Comparison of ENCODE assay signal across 10 mouse cellular contexts in the genomic region with DNA sequence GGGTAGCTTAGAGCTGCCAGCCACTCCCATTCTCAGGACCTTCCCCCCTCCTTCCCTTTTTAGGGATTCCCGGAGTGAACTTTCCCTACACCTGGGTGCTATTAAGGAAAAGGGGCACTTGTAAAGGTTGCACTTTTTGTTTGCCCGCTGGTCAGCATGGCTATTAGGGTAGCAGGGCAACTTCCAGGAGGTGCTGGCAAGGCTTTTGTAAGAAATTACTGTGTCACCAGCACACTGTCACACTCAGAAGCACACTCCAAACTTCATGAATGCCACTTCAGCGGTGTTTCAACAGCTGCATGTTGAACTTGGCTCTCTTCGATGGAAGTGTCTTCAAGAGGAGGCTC. TPM values are rescaled to one million over a fixed set of nuclear protein-coding genes. Genes with fewer than 3 reads are reported as not detected.
DNase-seq lines count a peak whose midpoint lies in the region; ATAC-seq and TF ChIP-seq lines count a peak whose summit lies in the region.
"Had no signal": no experiment of that assay in that cellular context is flagged by ENCODE, and none has a peak within 500 bp of the region (broad histone marks: within the 10 kb centered on the region; RNA-seq: fewer than 3 reads in every experiment).

No protein-coding gene starts in this region.

- ATAC-seq in forebrain, embryonic 14.5 days: no peak
- no peak for ATAC-seq in liver, embryonic 14.5 days (ENCODE audit: insufficient read depth)
- no peak for ATAC-seq in neural tube, embryonic 12.5 days (ENCODE audit: low FRiP score, low read depth)

- TF ChIP-seq EP300 in liver, embryonic 14.5 days (IDR thresholded peaks at IDR 0.05; ENCODE audit: low read depth): no peak

- peak; percentile 55 for DNase-seq in kidney, adult 2 months
- DNase-seq in kidney, adult 18-20 months: no peak
- no peak for DNase-seq in forebrain, embryonic 14.5 days (ENCODE audit: low spot score)
- DNase-seq in liver, embryonic 14.5 days (ENCODE audit: low read depth in 3 of 3, low spot score in 3 of 3): no peak
- DNase-seq in left cerebral cortex, postnatal 25 days (ENCODE audit: low spot score in 2 of 2): no peak
- DNase-seq in retina, postnatal 1 day: no peak
- DNase-seq in urinary bladder, postnatal 14 days (ENCODE audit: low spot score): no peak
- DNase-seq: cerebellum, adult 9-11 months; thymus, adult 2 months had no signal

- peak overlapping the region; percentile 91 for H3K4me2 ChIP-seq in forebrain, embryonic 14.5 days (ENCODE audit: low read length)
- peak overlapping the region; percentile 67; the same call in 1 of the 2 replicates for H3K4me2 ChIP-seq in liver, embryonic 14.5 days (ENCODE audit: low read depth)
- H3K4me2 ChIP-seq in neural tube, embryonic 12.5 days (replicated peaks): peak overlapping the region; percentile 95

- no peaks in the 10 kb centered on the region for H3K36me3 ChIP-seq in kidney, adult 2 months (ENCODE audit: control insufficient read depth, insufficient read depth, low read length)
- no peaks in the 10 kb centered on the region for H3K36me3 ChIP-seq in forebrain, embryonic 14.5 days (ENCODE audit: control insufficient read depth, insufficient read depth, low read length)
- H3K36me3 ChIP-seq in liver, embryonic 14.5 days (replicated peaks; ENCODE audit: control insufficient read depth, insufficient read depth, low read depth): no peaks in the 10 kb centered on the region
- no peaks in the 10 kb centered on the region for H3K36me3 ChIP-seq in neural tube, embryonic 12.5 days

- peaks cover 6% of the 10 kb centered on the region; the same call in 1 of the 2 replicates for H3K27me3 ChIP-seq in kidney, adult 2 months (replicated peaks; ENCODE audit: control insufficient read depth, insufficient read depth, low read length)
- H3K27me3 ChIP-seq in forebrain, embryonic 14.5 days (replicated peaks; ENCODE audit: control insufficient read depth, insufficient read depth, low read length): peaks cover 48% of the 10 kb centered on the region
- peaks cover 65% of the 10 kb centered on the region for H3K27me3 ChIP-seq in liver, embryonic 14.5 days (ENCODE audit: control insufficient read depth, insufficient read depth, low read length)
- peaks cover 46% of the 10 kb centered on the region for H3K27me3 ChIP-seq in neural tube, embryonic 12.5 days (replicated peaks)

- intact Hi-C loops in left cerebral cortex, postnatal 25 days (cut with DNase I): no loop called here

- H3K9ac ChIP-seq in forebrain, embryonic 14.5 days (ENCODE audit: low read length): no peak overlapping the region
- no peak overlapping the region for H3K9ac ChIP-seq in liver, embryonic 14.5 days (replicated peaks)
- H3K9ac ChIP-seq in neural tube, embryonic 12.5 days: no peak overlapping the region

- no peak overlapping the region for H3K4me3 ChIP-seq in kidney, adult 2 months (ENCODE audit: insufficient read depth, low read depth, low read length)
- peak overlapping the region; percentile 41 for H3K4me3 ChIP-seq in forebrain, embryonic 14.5 days (ENCODE audit: low read depth, low read length)
- no peak overlapping the region for H3K4me3 ChIP-seq in liver, embryonic 14.5 days (ENCODE audit: insufficient read depth in 1 of 2, low read depth in 2 of 2, low read length in 2 of 2)
- peak overlapping the region; percentile 48 for H3K4me3 ChIP-seq in neural tube, embryonic 12.5 days

- no peak for TF ChIP-seq POLR2A in kidney, adult 2 months (IDR thresholded peaks at IDR 0.05; ENCODE audit: low read depth, low read length)

- H3K9me3 ChIP-seq in forebrain, embryonic 14.5 days (replicated peaks; ENCODE audit: control insufficient read depth, low read length): no peaks in the 10 kb centered on the region
- H3K9me3 ChIP-seq in liver, embryonic 14.5 days (ENCODE audit: control insufficient read depth, low read length): no peaks in the 10 kb centered on the region
- H3K9me3 ChIP-seq in neural tube, embryonic 12.5 days: no peaks in the 10 kb centered on the region

- 7% methylated on average over 4 of the region's 4 CpGs for WGBS in kidney, adult 2 months
- 4% methylated on average over 4 of the region's 4 CpGs for WGBS in forebrain, embryonic 14.5 days
- 3% methylated on average over 4 of the region's 4 CpGs for WGBS in liver, embryonic 14.5 days (ENCODE audit: insufficient replicate concordance)
- 3% methylated on average over 4 of the region's 4 CpGs for WGBS in neural tube, embryonic 12.5 days

- H3K27ac ChIP-seq in kidney, adult 2 months (ENCODE audit: insufficient read depth, low read depth, low read length): no peak overlapping the region
- no peak overlapping the region for H3K27ac ChIP-seq in forebrain, embryonic 14.5 days (ENCODE audit: low read depth, low read length)
- H3K27ac ChIP-seq in liver, embryonic 14.5 days: no peak overlapping the region
- no peak overlapping the region for H3K27ac ChIP-seq in neural tube, embryonic 12.5 days

- H3K4me1 ChIP-seq in kidney, adult 2 months (ENCODE audit: control insufficient read depth, insufficient read depth, low read length): no peaks in the 10 kb centered on the region
- H3K4me1 ChIP-seq in forebrain, embryonic 14.5 days (ENCODE audit: control insufficient read depth, insufficient read depth, low read length): peaks cover 18% of the 10 kb centered on the region
- H3K4me1 ChIP-seq in liver, embryonic 14.5 days (replicated peaks; ENCODE audit: control insufficient read depth in 2 of 2, insufficient read depth in 2 of 2, low read length in 1 of 2): peaks cover 0 to 2% of the 10 kb centered on the region in 2 experiments; a peak in 1 of 4 replicates
- H3K4me1 ChIP-seq in neural tube, embryonic 12.5 days: peaks cover 15% of the 10 kb centered on the region

- no peak for TF ChIP-seq CTCF in kidney, adult 2 months (conservative IDR thresholded peaks at IDR 0.05; ENCODE audit: insufficient read depth, insufficient read length, low read depth, low read length)
- no peak for TF ChIP-seq CTCF in liver, embryonic 14.5 days (IDR thresholded peaks at IDR 0.05; ENCODE audit: low read depth)

RNA-seq across cellular contexts. Expression of a gene that starts 0.6 kb away (rescaled TPM):
- polyA plus RNA-seq in kidney, adult 2 months (2012; rRNA removed): 0.08 and 0.10 TPM in 2 replicates
- 0.36 and 0.83 TPM in 2 replicates for polyA plus RNA-seq in forebrain, embryonic 14.5 days (2014; fragmentation: Nextera tagmentation; extraction: Ambion mirVana)
- polyA plus RNA-seq in liver, embryonic 14.5 days (2012; rRNA removed): not detected in 2 replicates
- not detected in 2 replicates for polyA plus RNA-seq in liver, embryonic 14.5 days (2014; fragmentation: Nextera tagmentation; extraction: Ambion mirVana)
- 0.13 TPM in 1 of 2 replicates, not detected in the other for polyA plus RNA-seq in neural tube, embryonic 12.5 days (2016; fragmentation: Nextera tagmentation; extraction: Ambion mirVana)
- under 1 TPM in 1 of 2 experiments, not detected in 1; 0.16 TPM for total RNA-seq in left cerebral cortex, postnatal 25 days (2021)

RNA-seq across cellular contexts. Expression of a gene that starts 4.2 kb away (rescaled TPM):
- 5.6 and 6.1 TPM in 2 replicates for polyA plus RNA-seq in kidney, adult 2 months (2012; rRNA removed)
- 20.9 and 25.6 TPM in 2 replicates for polyA plus RNA-seq in forebrain, embryonic 14.5 days (2014; fragmentation: Nextera tagmentation; extraction: Ambion mirVana)
- 0.83 and 1.2 TPM in 2 replicates for polyA plus RNA-seq in liver, embryonic 14.5 days (2012; rRNA removed)
- polyA plus RNA-seq in liver, embryonic 14.5 days (2014; fragmentation: Nextera tagmentation; extraction: Ambion mirVana): 1.8 and 2.2 TPM in 2 replicates
- polyA plus RNA-seq in neural tube, embryonic 12.5 days (2016; fragmentation: Nextera tagmentation; extraction: Ambion mirVana): 27.0 and 30.7 TPM in 2 replicates
- 10 to 100 TPM; 48.1 to 48.6 TPM for total RNA-seq in left cerebral cortex, postnatal 25 days (2021)

RNA-seq across cellular contexts. Expression of a gene that starts 19.5 kb away (rescaled TPM):
- 8.0 and 9.5 TPM in 2 replicates for polyA plus RNA-seq in kidney, adult 2 months (2012; rRNA removed)
- not detected in 2 replicates for polyA plus RNA-seq in forebrain, embryonic 14.5 days (2014; fragmentation: Nextera tagmentation; extraction: Ambion mirVana)
- 0.03 and 0.04 TPM in 2 replicates for polyA plus RNA-seq in liver, embryonic 14.5 days (2012; rRNA removed)
- not detected in 2 replicates for polyA plus RNA-seq in liver, embryonic 14.5 days (2014; fragmentation: Nextera tagmentation; extraction: Ambion mirVana)
- not detected in 2 replicates for polyA plus RNA-seq in neural tube, embryonic 12.5 days (2016; fragmentation: Nextera tagmentation; extraction: Ambion mirVana)
- total RNA-seq in left cerebral cortex, postnatal 25 days (2021): not detected

Comparison
In these comparisons a context has a peak if more than half of its experiments do, and no peak if none do; other contexts are left out.
1. H3K4me3 ChIP-seq: peak in forebrain, embryonic 14.5 days (single experiment) and neural tube, embryonic 12.5 days (single experiment); none in kidney, adult 2 months (single experiment) and liver, embryonic 14.5 days (0 of 2).
2. Peak in every context shown above with its lines, with median percentiles within 50 percentile points of each other: H3K4me2 ChIP-seq.